Mouse (Mus musculus) lung, embryonic 15.5 days (tissue): ENCODE measurements at regions not wholly inside any gene's neighbourhood (a gene's known extent, or its start where the extent isn't known, plus 50 kb on each side); places are given as distances from the start of the nearest gene placed in this dataset.

Experiments used
- ATAC-seq: fragments of 200-750 bp; cut with Nextera tagmentation; 2 replicates; pipeline ENCODE4 v1.8.0; 2017; ENCODE audit warnings: moderate number of reproducible peaks, borderline replicate concordance; ENCODE audit not compliant: low FRiP score, low TSS enrichment; ENCODE audit errors: extremely low read depth
- H3K27ac ChIP-seq: fragments of 300-500 bp; sonication (generic); 2 replicates; pipeline ENCODE4 v1.5.1; 2015; ENCODE audit warnings: moderate library complexity, mild to moderate bottlenecking, inconsistent platforms
- H3K27me3 ChIP-seq: fragments of 300-500 bp; sonication (generic); 2 replicates; pipeline ENCODE4 v1.6.1; 2015; ENCODE audit warnings: inconsistent platforms
- H3K36me3 ChIP-seq: fragments of 300-500 bp; sonication (generic); 2 replicates; pipeline ENCODE4 v1.6.1; 2015; ENCODE audit warnings: inconsistent platforms
- H3K4me1 ChIP-seq: fragments of 300-500 bp; sonication (generic); 2 replicates; pipeline ENCODE4 v1.6.1; 2015; ENCODE audit warnings: inconsistent platforms
- H3K4me2 ChIP-seq: fragments of 300-500 bp; sonication (generic); 2 replicates; pipeline ENCODE4 v1.6.1; 2015; ENCODE audit warnings: inconsistent platforms, mild to moderate bottlenecking, moderate library complexity
- H3K4me3 ChIP-seq: fragments of 300-500 bp; sonication (generic); 2 replicates; pipeline ENCODE4 v1.5.1; 2015; ENCODE audit warnings: mild to moderate bottlenecking, inconsistent platforms
- H3K9ac ChIP-seq: fragments of 300-500 bp; sonication (generic); 2 replicates; pipeline ENCODE4 v1.6.1; 2015; ENCODE audit warnings: inconsistent platforms
- H3K9me3 ChIP-seq: fragments of 300-500 bp; sonication (generic); 2 replicates; pipeline ENCODE4 v1.6.1; 2016; ENCODE audit warnings: inconsistent platforms
- whole genome bisulfite sequencing: fragments of 180-500 bp; shearing (Covaris S2); methylation state at CpG from one replicate; pipeline ENCODE4 v1.1.7; 2015; 5-methylcytosine and 5-hydroxymethylcytosine counted together

- H3K9me3 ChIP-seq = no peaks in the 10 kb centered on the region
- no peak for ATAC-seq
- no peaks in the 10 kb centered on the region for H3K36me3 ChIP-seq
- no peak overlapping the region for H3K27ac ChIP-seq
- whole genome bisulfite sequencing = 14% methylated on average over 3 of the region's 3 CpGs
- no peak overlapping the region for H3K4me2 ChIP-seq
- H3K4me1 ChIP-seq = no peaks in the 10 kb centered on the region
- no peak overlapping the region for H3K4me3 ChIP-seq
- no peak overlapping the region for H3K9ac ChIP-seq
- peaks cover 79% of the 10 kb centered on the region for H3K27me3 ChIP-seq
These were observed 68.1 kb upstream of the Spaca7 start for GRCm38 (mm10) chr8:12504777-12505176.

- Histone ChIP-seq H3K4me1 (no peaks in the 10 kb centered on the region), H3K27ac (no peak overlapping the region), H3K9ac (no peak overlapping the region), H3K4me2 (no peak overlapping the region), H3K9me3 (no peaks in the 10 kb centered on the region), H3K36me3 (no peaks in the 10 kb centered on the region), H3K4me3 (no peak overlapping the region), H3K27me3 (peaks cover 26% of the 10 kb centered on the region)
- 77% methylated on average over 2 of the region's 2 CpGs for WGBS
- no peak for ATAC-seq
These were observed 62.6 kb upstream of the Spaca7 start for GRCm38 (mm10) chr8:12510233-12510632.

- Histone ChIP-seq H3K4me2 (no peak overlapping the region), H3K27ac (no peak overlapping the region), H3K4me1 (no peaks in the 10 kb centered on the region), H3K36me3 (no peaks in the 10 kb centered on the region), H3K4me3 (no peak overlapping the region), H3K27me3 (peaks cover 7% of the 10 kb centered on the region; the same call in 1 of the 2 replicates), H3K9ac (no peak overlapping the region), H3K9me3 (no peaks in the 10 kb centered on the region)
- no peak for ATAC-seq
- 69% methylated on average over 9 of the region's 9 CpGs for WGBS
These were observed 59.8 kb upstream of the Spaca7 start for GRCm38 (mm10) chr8:12513042-12513441.

- H3K27ac ChIP-seq = no peak overlapping the region
- no peak for ATAC-seq
- no peaks in the 10 kb centered on the region for H3K9me3 ChIP-seq
- 47% methylated on average over 7 of the region's 7 CpGs for WGBS
- H3K4me3 ChIP-seq = no peak overlapping the region
- no peaks in the 10 kb centered on the region for H3K36me3 ChIP-seq
- no peaks in the 10 kb centered on the region for H3K4me1 ChIP-seq
- H3K9ac ChIP-seq = no peak overlapping the region
- H3K4me2 ChIP-seq = no peak overlapping the region
- H3K27me3 ChIP-seq = peaks cover 5% of the 10 kb centered on the region; the same call in 1 of the 2 replicates
These were observed 58.7 kb upstream of the Spaca7 start for GRCm38 (mm10) chr8:12514138-12514537.

GRCm38 (mm10) chr8:12521636-12522035 is 51.2 kb upstream of the Spaca7 start:
- H3K4me3 ChIP-seq = no peak overlapping the region
- no peaks in the 10 kb centered on the region for H3K36me3 ChIP-seq
- no peaks in the 10 kb centered on the region; the same call in 1 of the 2 replicates for H3K27me3 ChIP-seq
- 55% methylated on average over 9 of the region's 9 CpGs for WGBS
- H3K4me1 ChIP-seq = no peaks in the 10 kb centered on the region
- no peaks in the 10 kb centered on the region for H3K9me3 ChIP-seq
- no peak for ATAC-seq
- no peak overlapping the region for H3K27ac ChIP-seq
- H3K9ac ChIP-seq = no peak overlapping the region
- no peak overlapping the region for H3K4me2 ChIP-seq
